Mouse (Mus musculus): ENCODE data around the gene Zbtb45. TPM values are rescaled to one million over a fixed set of nuclear protein-coding genes. Genes with fewer than 3 reads are reported as not detected.

Zbtb45 gene
- polyA plus RNA-seq, 1 experiment from 2014 or later: 38.3 TPM

- WGBS: 3% methylated on average over 23 of the region's 23 CpGs
- H3K27me3 ChIP-seq (replicated peaks; ENCODE audit: control insufficient read depth, insufficient read depth, low read length): peaks cover 18% of the 10 kb centered on the region
- H3K9me3 ChIP-seq (ENCODE audit: control insufficient read depth, low read length): no peaks in the 10 kb centered on the region
- peak overlapping the region; percentile 81 for H3K4me2 ChIP-seq (ENCODE audit: low read length)
- H3K4me3 ChIP-seq (ENCODE audit: low read length): peak overlapping the region; percentile 48
- peak overlapping the region; percentile 83 for H3K9ac ChIP-seq (ENCODE audit: low read depth, low read length)
- ATAC-seq: no peak; the same call in none of the 2 replicates
- peaks cover 14% of the 10 kb centered on the region for H3K4me1 ChIP-seq (ENCODE audit: control insufficient read depth, insufficient read depth, low read depth, low read length)
- H3K36me3 ChIP-seq (ENCODE audit: control insufficient read depth, insufficient read depth, low read length): no peaks in the 10 kb centered on the region
- peak overlapping the region; percentile 76 for H3K27ac ChIP-seq (ENCODE audit: low read depth, low read length)
Measured at GRCm38 (mm10) chr7:13044254-13044625, 34.4 kb upstream of the Zbtb45 start.

- Histone ChIP-seq H3K4me1 (ENCODE audit: control insufficient read depth, insufficient read depth, low read depth, low read length) (peaks cover 17% of the 10 kb centered on the region), H3K4me2 (ENCODE audit: low read length) (peak overlapping the region; percentile 81), H3K36me3 (ENCODE audit: control insufficient read depth, insufficient read depth, low read length) (no peaks in the 10 kb centered on the region), H3K9me3 (ENCODE audit: control insufficient read depth, low read length) (no peaks in the 10 kb centered on the region), H3K27me3 (replicated peaks; ENCODE audit: control insufficient read depth, insufficient read depth, low read length) (peaks cover 18% of the 10 kb centered on the region), H3K27ac (ENCODE audit: low read depth, low read length) (peak overlapping the region; percentile 76), H3K4me3 (ENCODE audit: low read length) (peak overlapping the region; percentile 48), H3K9ac (ENCODE audit: low read depth, low read length) (peak overlapping the region; percentile 83)
- 6% methylated on average over 74 of the region's 88 CpGs for WGBS
- ATAC-seq: peak; percentile 59
Measured at GRCm38 (mm10) chr7:13043445-13044253, 33.8 kb upstream of the Zbtb45 start.

- Histone ChIP-seq H3K9me3 (ENCODE audit: control insufficient read depth, low read length) (no peaks in the 10 kb centered on the region), H3K36me3 (ENCODE audit: control insufficient read depth, insufficient read depth, low read length) (no peaks in the 10 kb centered on the region), H3K4me3 (ENCODE audit: low read length) (peak overlapping the region; percentile 48), H3K9ac (ENCODE audit: low read depth, low read length) (peak overlapping the region; percentile 83), H3K27ac (ENCODE audit: low read depth, low read length) (peak overlapping the region; percentile 76; the same call in 1 of the 2 replicates), H3K27me3 (replicated peaks; ENCODE audit: control insufficient read depth, insufficient read depth, low read length) (peaks cover 18% of the 10 kb centered on the region), H3K4me1 (ENCODE audit: control insufficient read depth, insufficient read depth, low read depth, low read length) (peaks cover 18% of the 10 kb centered on the region), H3K4me2 (ENCODE audit: low read length) (peak overlapping the region; percentile 81)
- 30% methylated on average over 16 of the region's 16 CpGs for WGBS
- ATAC-seq: no peak
Measured at GRCm38 (mm10) chr7:13043120-13043444, 33.2 kb upstream of the Zbtb45 start.

GRCm38 (mm10) chr7:13042511-13042910 lies 32.7 kb upstream of the Zbtb45 start:
- WGBS: 81% methylated on average over 6 of the region's 6 CpGs

GRCm38 (mm10) chr7:13041256-13041655 lies 31.4 kb upstream of the Zbtb45 start:
- no peak overlapping the region for H3K4me3 ChIP-seq (ENCODE audit: low read length)
- no peak overlapping the region for H3K4me2 ChIP-seq (ENCODE audit: low read length)
- no peak for ATAC-seq
- H3K27me3 ChIP-seq (replicated peaks; ENCODE audit: control insufficient read depth, insufficient read depth, low read length): peaks cover 18% of the 10 kb centered on the region
- no peak overlapping the region for H3K27ac ChIP-seq (ENCODE audit: low read depth, low read length)
- peaks cover 2% of the 10 kb centered on the region for H3K36me3 ChIP-seq (ENCODE audit: control insufficient read depth, insufficient read depth, low read length)
- H3K9ac ChIP-seq (ENCODE audit: low read depth, low read length): no peak overlapping the region
- WGBS: 100% methylated on average over 1 of the region's 1 CpGs
- peaks cover 26% of the 10 kb centered on the region for H3K4me1 ChIP-seq (ENCODE audit: control insufficient read depth, insufficient read depth, low read depth, low read length)
- no peaks in the 10 kb centered on the region for H3K9me3 ChIP-seq (ENCODE audit: control insufficient read depth, low read length)

More at GRCm38 (mm10) chr7:13042511-13042910, 32.7 kb upstream of the Zbtb45 start:
- no peak for ATAC-seq
- Histone ChIP-seq H3K9ac (ENCODE audit: low read depth, low read length) (no peak overlapping the region), H3K36me3 (ENCODE audit: control insufficient read depth, insufficient read depth, low read length) (no peaks in the 10 kb centered on the region), H3K4me1 (ENCODE audit: control insufficient read depth, insufficient read depth, low read depth, low read length) (peaks cover 18% of the 10 kb centered on the region), H3K4me2 (ENCODE audit: low read length) (no peak overlapping the region), H3K27me3 (replicated peaks; ENCODE audit: control insufficient read depth, insufficient read depth, low read length) (peaks cover 18% of the 10 kb centered on the region), H3K4me3 (ENCODE audit: low read length) (no peak overlapping the region), H3K9me3 (ENCODE audit: control insufficient read depth, low read length) (no peaks in the 10 kb centered on the region), H3K27ac (ENCODE audit: low read depth, low read length) (no peak overlapping the region)

GRCm38 (mm10) chr7:13039181-13039580 lies 29.3 kb upstream of the Zbtb45 start:
- Histone ChIP-seq H3K4me1 (ENCODE audit: control insufficient read depth, insufficient read depth, low read depth, low read length) (peaks cover 30% of the 10 kb centered on the region), H3K9ac (ENCODE audit: low read depth, low read length) (peak overlapping the region; percentile 96), H3K4me2 (ENCODE audit: low read length) (peak overlapping the region; percentile 83), H3K27ac (ENCODE audit: low read depth, low read length) (no peak overlapping the region), H3K9me3 (ENCODE audit: control insufficient read depth, low read length) (no peaks in the 10 kb centered on the region), H3K27me3 (replicated peaks; ENCODE audit: control insufficient read depth, insufficient read depth, low read length) (peaks cover 8% of the 10 kb centered on the region), H3K36me3 (ENCODE audit: control insufficient read depth, insufficient read depth, low read length) (peaks cover 16% of the 10 kb centered on the region), H3K4me3 (ENCODE audit: low read length) (no peak overlapping the region)
- WGBS: 91% methylated on average over 1 of the region's 1 CpGs
- ATAC-seq: no peak

GRCm38 (mm10) chr7:13038621-13039169 lies 28.9 kb upstream of the Zbtb45 start:
- peak overlapping the region; percentile 83 for H3K4me2 ChIP-seq (ENCODE audit: low read length)
- H3K36me3 ChIP-seq (ENCODE audit: control insufficient read depth, insufficient read depth, low read length): peaks cover 16% of the 10 kb centered on the region
- peaks cover 8% of the 10 kb centered on the region for H3K27me3 ChIP-seq (replicated peaks; ENCODE audit: control insufficient read depth, insufficient read depth, low read length)
- peak overlapping the region; percentile 96 for H3K9ac ChIP-seq (ENCODE audit: low read depth, low read length)
- no peak for ATAC-seq
- H3K9me3 ChIP-seq (ENCODE audit: control insufficient read depth, low read length): no peaks in the 10 kb centered on the region
- peak overlapping the region; percentile 100 for H3K27ac ChIP-seq (ENCODE audit: low read depth, low read length)
- 20% methylated on average over 15 of the region's 15 CpGs for WGBS
- peaks cover 31% of the 10 kb centered on the region for H3K4me1 ChIP-seq (ENCODE audit: control insufficient read depth, insufficient read depth, low read depth, low read length)
- peak overlapping the region; percentile 77 for H3K4me3 ChIP-seq (ENCODE audit: low read length)

GRCm38 (mm10) chr7:13037901-13038555 lies 28.2 kb upstream of the Zbtb45 start, which contains the start of gene Ube2m:
Ube2m (minus strand) TSS chr7:13038275.
- Histone ChIP-seq H3K9ac (ENCODE audit: low read depth, low read length) (peak within 1 kb of the TSS; percentile 96), H3K4me3 (ENCODE audit: low read length) (peak within 1 kb of the TSS; percentile 77), H3K36me3 (ENCODE audit: control insufficient read depth, insufficient read depth, low read length) (peaks cover 16% of the 10 kb centered on the region), H3K4me2 (ENCODE audit: low read length) (peak within 1 kb of the TSS; percentile 92), H3K9me3 (ENCODE audit: control insufficient read depth, low read length) (no peaks in the 10 kb centered on the region), H3K4me1 (ENCODE audit: control insufficient read depth, insufficient read depth, low read depth, low read length) (peaks cover 33% of the 10 kb centered on the region), H3K27me3 (replicated peaks; ENCODE audit: control insufficient read depth, insufficient read depth, low read length) (peaks cover 6% of the 10 kb centered on the region), H3K27ac (ENCODE audit: low read depth, low read length) (peak within 1 kb of the TSS; percentile 100)
- WGBS: under 1% methylated on average over 47 of the region's 65 CpGs
- ATAC-seq: peak; percentile 90

GRCm38 (mm10) chr7:13037366-13037765 lies 27.5 kb upstream of the Zbtb45 start:
- Histone ChIP-seq H3K9ac (ENCODE audit: low read depth, low read length) (peak overlapping the region; percentile 96), H3K36me3 (ENCODE audit: control insufficient read depth, insufficient read depth, low read length) (peaks cover 21% of the 10 kb centered on the region), H3K4me2 (ENCODE audit: low read length) (peak overlapping the region; percentile 92), H3K27ac (ENCODE audit: low read depth, low read length) (peak overlapping the region; percentile 100), H3K4me3 (ENCODE audit: low read length) (peak overlapping the region; percentile 77), H3K9me3 (ENCODE audit: control insufficient read depth, low read length) (no peaks in the 10 kb centered on the region), H3K27me3 (replicated peaks; ENCODE audit: control insufficient read depth, insufficient read depth, low read length) (peaks cover 2% of the 10 kb centered on the region; the same call in 1 of the 2 replicates), H3K4me1 (ENCODE audit: control insufficient read depth, insufficient read depth, low read depth, low read length) (peaks cover 33% of the 10 kb centered on the region)
- 0% methylated on average over 28 of the region's 33 CpGs for WGBS
- ATAC-seq: no peak

Measured in hindbrain, embryonic 16.5 days (tissue).